Mouse (Mus musculus) embryonic facial prominence, embryonic 12.5 days (tissue): ENCODE measurements around the gene Trim62. TPM values are rescaled to one million over a fixed set of nuclear protein-coding genes. Genes with fewer than 3 reads are reported as not detected.

Experiments
- ATAC-seq: fragments of 200-750 bp; cut with Nextera tagmentation; 2 replicates; pipeline ENCODE4 v1.8.0; 2017; ENCODE audit not compliant: insufficient number of reproducible peaks, insufficient read depth, low FRiP score, low TSS enrichment
- H3K27ac ChIP-seq: fragments of 300-500 bp; sonication (generic); 2 replicates; pipeline ENCODE4 v1.5.1; 2016; ENCODE audit warnings: mild to moderate bottlenecking
- H3K27me3 ChIP-seq: fragments of 300-500 bp; sonication (generic); 2 replicates; pipeline ENCODE4 v1.6.1; 2016; ENCODE audit warnings: mild to moderate bottlenecking, moderate library complexity
- H3K36me3 ChIP-seq: fragments of 300-500 bp; sonication (generic); 2 replicates; pipeline ENCODE4 v1.6.1; 2016; ENCODE audit warnings: mild to moderate bottlenecking
- H3K4me1 ChIP-seq: fragments of 300-500 bp; sonication (generic); 2 replicates; pipeline ENCODE4 v1.6.1; 2016
- H3K4me2 ChIP-seq: fragments of 300-500 bp; sonication (generic); replicated peaks from 2 replicates; pipeline ENCODE4 v1.6.1; 2016; ENCODE audit warnings: mild to moderate bottlenecking, moderate library complexity
- H3K4me3 ChIP-seq: fragments of 300-500 bp; sonication (generic); 2 replicates; pipeline ENCODE4 v1.5.1; 2016; ENCODE audit warnings: mild to moderate bottlenecking
- H3K9ac ChIP-seq: fragments of 300-500 bp; sonication (generic); 2 replicates; pipeline ENCODE4 v1.6.1; 2016; ENCODE audit warnings: mild to moderate bottlenecking, moderate library complexity
- H3K9me3 ChIP-seq: fragments of 300-500 bp; sonication (generic); 2 replicates; pipeline ENCODE4 v1.6.1; 2016; ENCODE audit warnings: mild to moderate bottlenecking, moderate library complexity
- WGBS: fragments of 180-500 bp; shearing (Covaris S2); methylation state at CpG from one replicate; pipeline ENCODE4 v1.1.7; 2016; 5-methylcytosine and 5-hydroxymethylcytosine counted together
- polyA plus RNA-seq: library from polyadenylated mRNA; unstranded; fragments of >200 nt; fragmentation: Nextera tagmentation; extraction: Ambion mirVana; gene quantifications from 2 replicates; pipeline ENCODE4 v1.2.1, GENCODE M21; 2016

Gene Trim62
- 18.8 and 19.7 TPM in 2 replicates for polyA plus RNA-seq

DNA sequence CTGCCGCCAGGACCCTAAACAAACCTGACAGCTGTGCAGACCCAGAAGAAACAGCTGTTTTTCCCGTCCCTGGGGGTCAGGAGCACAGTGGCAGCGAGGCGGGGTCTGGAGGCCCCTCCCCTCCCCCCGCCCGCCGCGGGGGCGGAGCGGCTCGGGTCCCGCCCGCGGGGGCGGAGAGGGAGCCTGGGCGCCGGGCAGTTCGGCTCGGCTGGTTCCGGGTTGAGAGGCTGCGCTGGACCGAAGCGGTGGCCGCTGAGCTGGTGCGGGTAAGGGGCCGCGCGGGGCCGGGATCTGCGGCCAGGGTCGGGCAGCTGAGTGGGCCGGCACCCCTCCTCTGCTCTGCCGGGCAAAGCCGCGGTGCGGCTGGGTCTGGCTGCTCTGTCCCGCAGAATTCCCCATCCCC lies at the start of gene Trim62:
Trim62 (plus strand) TSS at position 202 of the 403 bp plus-strand sequence.
- WGBS = under 1% methylated on average over 32 of the region's 37 CpGs
- H3K4me1 ChIP-seq = peaks cover 48% of the 10 kb centered on the region
- peak within 1 kb of the TSS; percentile 88 for H3K4me2 ChIP-seq
- ATAC-seq = peak; percentile 59; the same call in 1 of the 2 replicates
- H3K27me3 ChIP-seq = no peaks in the 10 kb centered on the region; the same call in 1 of the 2 replicates
- H3K27ac ChIP-seq = peak within 1 kb of the TSS; percentile 80
- no peaks in the 10 kb centered on the region; the same call in 1 of the 2 replicates for H3K9me3 ChIP-seq
- H3K4me3 ChIP-seq = peak within 1 kb of the TSS; percentile 66
- peak within 1 kb of the TSS; percentile 71 for H3K9ac ChIP-seq
- H3K36me3 ChIP-seq = peaks cover 4% of the 10 kb centered on the region; the same call in 1 of the 2 replicates

DNA sequence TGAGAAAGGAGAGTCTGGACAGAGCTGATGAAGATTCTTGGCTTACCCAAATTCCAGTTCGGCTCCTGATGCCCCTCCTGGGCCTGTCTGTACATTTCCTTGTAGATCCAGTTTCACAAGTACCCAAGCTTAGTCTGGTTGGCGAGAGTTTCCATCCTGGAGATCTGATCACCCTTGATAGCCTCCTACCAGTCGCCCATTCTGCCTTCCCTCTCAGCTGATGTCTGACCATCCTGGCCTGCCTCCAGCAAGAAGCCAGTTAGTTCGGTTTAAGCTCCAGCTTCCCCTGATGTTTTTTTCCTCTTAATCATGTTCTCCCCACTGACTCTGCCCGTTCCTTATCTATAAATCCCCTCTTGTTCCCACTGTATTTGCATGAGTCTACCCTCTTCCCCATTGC lies 45.2 kb upstream of the Trim62 start:
- Histone ChIP-seq H3K4me1 (peaks cover 35% of the 10 kb centered on the region), H3K36me3 (no peaks in the 10 kb centered on the region), H3K9ac (no peak overlapping the region), H3K4me3 (no peak overlapping the region), H3K27ac (peak overlapping the region; percentile 30; the same call in 1 of the 2 replicates), H3K9me3 (no peaks in the 10 kb centered on the region), H3K4me2 (no peak overlapping the region), H3K27me3 (no peaks in the 10 kb centered on the region)
- 50% methylated on average over 5 of the region's 5 CpGs for WGBS
- ATAC-seq = no peak

GRCm38 (mm10) chr4:128839811-128840738 lies 43.3 kb upstream of the Trim62 start:
- no peak overlapping the region for H3K4me2 ChIP-seq
- H3K36me3 ChIP-seq = no peaks in the 10 kb centered on the region
- peak; percentile 44; the same call in 1 of the 2 replicates for ATAC-seq
- WGBS = 17% methylated on average over 16 of the region's 16 CpGs
- H3K4me1 ChIP-seq = peaks cover 40% of the 10 kb centered on the region
- H3K9ac ChIP-seq = no peak overlapping the region
- peak overlapping the region; percentile 80 for H3K27ac ChIP-seq
- H3K4me3 ChIP-seq = no peak overlapping the region
- H3K9me3 ChIP-seq = no peaks in the 10 kb centered on the region
- H3K27me3 ChIP-seq = no peaks in the 10 kb centered on the region

GRCm38 (mm10) chr4:128841259-128841658 lies 42.1 kb upstream of the Trim62 start:
- no peak overlapping the region for H3K4me2 ChIP-seq
- H3K27ac ChIP-seq = 0 out of 2 replicates have a peak overlapping the region, but pooled peaks have one; percentile 80
- no peak overlapping the region for H3K4me3 ChIP-seq
- H3K4me1 ChIP-seq = peaks cover 40% of the 10 kb centered on the region
- no peaks in the 10 kb centered on the region for H3K36me3 ChIP-seq
- H3K9me3 ChIP-seq = no peaks in the 10 kb centered on the region
- no peak overlapping the region for H3K9ac ChIP-seq
- ATAC-seq = no peak
- H3K27me3 ChIP-seq = no peaks in the 10 kb centered on the region
- 70% methylated on average over 8 of the region's 8 CpGs for WGBS

DNA sequence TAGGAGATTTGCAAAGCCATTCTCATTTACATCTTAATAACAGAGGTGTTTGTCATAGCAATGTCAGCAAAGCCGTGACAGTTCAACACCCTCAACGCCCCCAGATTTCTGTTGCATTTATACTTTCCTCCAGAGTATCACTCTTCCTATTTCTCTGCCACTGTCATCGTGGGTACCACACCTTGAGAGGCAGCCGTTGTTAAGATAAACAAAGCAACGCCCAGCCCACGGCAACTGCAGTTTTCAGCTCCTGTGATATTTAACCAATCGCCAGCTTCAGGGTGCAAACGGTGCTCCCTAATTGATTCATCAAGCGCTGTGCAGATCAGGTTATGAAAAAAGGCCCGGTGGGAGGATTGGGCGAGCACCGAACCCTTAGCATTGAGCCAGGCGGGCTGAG lies 38.8 kb upstream of the Trim62 start:
- H3K36me3 ChIP-seq = no peaks in the 10 kb centered on the region
- H3K4me1 ChIP-seq = peaks cover 22% of the 10 kb centered on the region
- H3K4me3 ChIP-seq = no peak overlapping the region
- WGBS = 41% methylated on average over 13 of the region's 13 CpGs
- no peak overlapping the region; the same call in 1 of the 2 replicates for H3K9ac ChIP-seq
- no peaks in the 10 kb centered on the region for H3K27me3 ChIP-seq
- H3K4me2 ChIP-seq = no peak overlapping the region
- H3K9me3 ChIP-seq = no peaks in the 10 kb centered on the region
- H3K27ac ChIP-seq = no peak overlapping the region
- no peak for ATAC-seq

DNA sequence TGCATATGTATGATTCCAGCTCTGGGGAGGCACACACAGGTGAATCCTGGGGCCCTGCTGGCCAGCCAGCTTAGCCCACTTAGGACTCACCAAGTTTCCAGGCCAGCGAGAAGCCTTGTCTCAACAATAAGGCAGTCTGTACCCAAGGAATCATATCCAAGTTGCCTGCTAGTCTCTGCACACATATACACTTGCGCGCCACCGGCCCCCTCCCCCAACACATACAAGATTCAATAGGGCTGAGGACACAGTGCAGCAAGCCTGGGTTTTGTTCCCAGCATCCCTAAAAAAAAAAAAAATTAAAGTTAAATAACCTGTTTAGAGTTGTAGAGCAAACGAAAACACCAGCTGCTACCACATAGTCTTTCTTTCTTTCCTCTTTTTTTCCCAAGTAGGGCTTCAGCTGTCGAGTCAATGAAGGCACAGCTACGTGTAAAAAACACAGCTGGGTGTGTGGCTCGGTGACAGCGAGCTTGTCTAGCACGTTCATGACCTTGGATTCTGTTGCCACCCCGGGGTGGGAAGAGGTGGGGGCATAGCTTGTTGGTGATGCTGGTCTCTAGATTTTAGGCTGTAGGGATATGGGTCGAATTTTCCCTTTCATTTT lies 37.9 kb upstream of the Trim62 start:
- no peak for ATAC-seq
- 79% methylated on average over 12 of the region's 12 CpGs for whole genome bisulfite sequencing
- Histone ChIP-seq H3K9me3 (no peaks in the 10 kb centered on the region), H3K36me3 (no peaks in the 10 kb centered on the region), H3K4me3 (no peak overlapping the region), H3K27ac (no peak overlapping the region), H3K4me1 (peaks cover 13% of the 10 kb centered on the region), H3K9ac (no peak overlapping the region), H3K27me3 (no peaks in the 10 kb centered on the region), H3K4me2 (no peak overlapping the region)

DNA sequence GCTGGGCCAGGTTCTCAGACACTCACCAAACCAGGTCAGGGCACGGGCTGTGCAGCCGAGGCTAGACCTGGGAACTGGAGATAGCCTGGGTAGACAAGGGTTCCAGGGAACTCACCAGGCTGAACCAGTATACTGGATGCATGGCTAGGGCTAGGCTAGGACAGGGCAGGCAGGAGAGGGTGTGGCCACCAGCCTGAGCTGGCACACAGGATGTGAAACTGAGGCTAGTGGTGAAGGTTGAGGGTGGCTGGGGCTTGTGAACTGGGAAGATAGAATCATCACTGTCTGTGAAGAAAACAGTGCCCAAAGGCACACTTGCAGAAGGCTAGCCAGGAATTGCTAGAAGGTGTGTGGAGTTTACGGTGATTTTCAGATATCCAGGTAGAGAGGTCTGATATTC lies 34.4 kb upstream of the Trim62 start:
- WGBS = 92% methylated on average over 3 of the region's 3 CpGs
- no peak overlapping the region for H3K9ac ChIP-seq
- no peaks in the 10 kb centered on the region for H3K9me3 ChIP-seq
- H3K27me3 ChIP-seq = no peaks in the 10 kb centered on the region
- H3K4me3 ChIP-seq = no peak overlapping the region
- H3K27ac ChIP-seq = no peak overlapping the region
- H3K4me1 ChIP-seq = peaks cover 4% of the 10 kb centered on the region; the same call in 1 of the 2 replicates
- ATAC-seq = no peak
- no peaks in the 10 kb centered on the region for H3K36me3 ChIP-seq
- no peak overlapping the region for H3K4me2 ChIP-seq

- no peak overlapping the region for H3K4me3 ChIP-seq
- H3K27me3 ChIP-seq = no peaks in the 10 kb centered on the region
- no peaks in the 10 kb centered on the region for H3K36me3 ChIP-seq
- no peak overlapping the region for H3K27ac ChIP-seq
- H3K4me2 ChIP-seq = no peak overlapping the region
- peaks cover 2% of the 10 kb centered on the region; the same call in 1 of the 2 replicates for H3K4me1 ChIP-seq
- WGBS = 76% methylated on average over 7 of the region's 7 CpGs
- no peaks in the 10 kb centered on the region for H3K9me3 ChIP-seq
- H3K9ac ChIP-seq = no peak overlapping the region
- ATAC-seq = no peak
These were observed 33.7 kb upstream of the Trim62 start for GRCm38 (mm10) chr4:128849686-128850085.

DNA sequence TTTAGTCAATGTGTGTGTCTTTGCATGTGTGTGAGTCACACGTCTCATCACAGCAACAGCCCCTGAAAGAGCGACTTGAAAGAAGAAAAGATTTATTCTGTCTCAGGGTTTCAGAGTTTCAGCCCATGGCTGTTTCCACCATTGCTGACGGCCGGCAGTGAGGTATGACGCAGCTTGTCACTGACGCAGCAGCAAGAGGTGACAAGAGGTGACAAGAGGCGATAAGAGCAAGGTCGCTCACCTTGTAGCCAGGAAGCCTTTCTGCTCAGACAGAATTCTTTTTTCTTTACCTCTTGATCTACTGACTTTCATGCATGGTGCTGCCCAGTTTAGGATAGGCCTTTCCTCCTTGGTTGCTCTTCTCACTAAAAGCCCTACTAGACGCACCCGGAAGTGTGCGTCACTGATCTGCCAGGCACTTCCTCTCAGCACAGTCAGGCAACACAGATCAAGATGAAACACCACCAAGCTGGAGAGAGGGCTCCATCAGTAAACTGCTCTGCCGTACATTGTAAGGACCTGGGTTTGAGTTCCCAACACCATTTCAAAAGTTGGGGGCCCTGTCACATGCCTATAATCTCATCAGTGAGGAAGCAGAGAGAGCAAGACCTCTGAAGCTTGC lies 31.0 kb upstream of the Trim62 start:
- H3K36me3 ChIP-seq = no peaks in the 10 kb centered on the region
- WGBS = 84% methylated on average over 12 of the region's 12 CpGs
- no peak for ATAC-seq

DNA sequence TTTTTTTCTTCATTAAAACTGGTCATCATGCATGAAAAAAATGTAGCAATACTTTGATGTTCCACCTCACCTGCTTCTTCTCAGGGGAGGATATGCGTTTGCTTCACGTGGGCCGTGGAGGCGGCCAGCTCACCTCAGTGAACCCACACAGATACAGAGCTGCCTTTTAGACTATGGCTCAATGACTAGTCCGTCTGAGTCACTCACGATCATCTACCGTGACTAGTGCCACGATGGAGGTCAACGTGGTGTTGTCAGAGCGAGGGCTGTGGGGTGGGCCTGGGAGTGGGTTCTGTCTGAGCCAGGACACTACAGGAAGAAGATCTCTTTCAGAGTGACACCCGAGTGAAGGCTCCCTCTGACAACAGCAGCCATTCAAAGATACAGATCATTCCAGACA lies 30.3 kb upstream of the Trim62 start:
- Histone ChIP-seq H3K36me3 (no peaks in the 10 kb centered on the region), H3K4me3 (no peak overlapping the region), H3K27me3 (no peaks in the 10 kb centered on the region), H3K4me1 (no peaks in the 10 kb centered on the region), H3K9ac (no peak overlapping the region), H3K9me3 (no peaks in the 10 kb centered on the region; the same call in 1 of the 2 replicates), H3K4me2 (no peak overlapping the region), H3K27ac (no peak overlapping the region)
- WGBS = 83% methylated on average over 11 of the region's 11 CpGs
- ATAC-seq = no peak

More for the DNA sequence above, 31.0 kb upstream of the Trim62 start:
- no peak overlapping the region for H3K4me2 ChIP-seq
- no peaks in the 10 kb centered on the region for H3K27me3 ChIP-seq
- H3K27ac ChIP-seq = no peak overlapping the region
- H3K9me3 ChIP-seq = no peaks in the 10 kb centered on the region; the same call in 1 of the 2 replicates
- H3K4me1 ChIP-seq = no peaks in the 10 kb centered on the region
- no peak overlapping the region for H3K9ac ChIP-seq
- H3K4me3 ChIP-seq = no peak overlapping the region

GRCm38 (mm10) chr4:128855613-128856040 lies 27.8 kb upstream of the Trim62 start:
- Histone ChIP-seq H3K4me3 (no peak overlapping the region), H3K4me1 (no peaks in the 10 kb centered on the region), H3K9ac (no peak overlapping the region), H3K9me3 (no peaks in the 10 kb centered on the region; the same call in 1 of the 2 replicates), H3K4me2 (no peak overlapping the region), H3K27me3 (no peaks in the 10 kb centered on the region), H3K36me3 (no peaks in the 10 kb centered on the region), H3K27ac (no peak overlapping the region)
- 78% methylated on average over 4 of the region's 4 CpGs for WGBS
- no peak for ATAC-seq
